Mouse (Mus musculus): ENCODE data around the gene Cdc42bpa.
A peak's percentile ranks its signal among the peaks of the same experiment; 100 is the strongest.

The Cdc42bpa gene

DNA sequence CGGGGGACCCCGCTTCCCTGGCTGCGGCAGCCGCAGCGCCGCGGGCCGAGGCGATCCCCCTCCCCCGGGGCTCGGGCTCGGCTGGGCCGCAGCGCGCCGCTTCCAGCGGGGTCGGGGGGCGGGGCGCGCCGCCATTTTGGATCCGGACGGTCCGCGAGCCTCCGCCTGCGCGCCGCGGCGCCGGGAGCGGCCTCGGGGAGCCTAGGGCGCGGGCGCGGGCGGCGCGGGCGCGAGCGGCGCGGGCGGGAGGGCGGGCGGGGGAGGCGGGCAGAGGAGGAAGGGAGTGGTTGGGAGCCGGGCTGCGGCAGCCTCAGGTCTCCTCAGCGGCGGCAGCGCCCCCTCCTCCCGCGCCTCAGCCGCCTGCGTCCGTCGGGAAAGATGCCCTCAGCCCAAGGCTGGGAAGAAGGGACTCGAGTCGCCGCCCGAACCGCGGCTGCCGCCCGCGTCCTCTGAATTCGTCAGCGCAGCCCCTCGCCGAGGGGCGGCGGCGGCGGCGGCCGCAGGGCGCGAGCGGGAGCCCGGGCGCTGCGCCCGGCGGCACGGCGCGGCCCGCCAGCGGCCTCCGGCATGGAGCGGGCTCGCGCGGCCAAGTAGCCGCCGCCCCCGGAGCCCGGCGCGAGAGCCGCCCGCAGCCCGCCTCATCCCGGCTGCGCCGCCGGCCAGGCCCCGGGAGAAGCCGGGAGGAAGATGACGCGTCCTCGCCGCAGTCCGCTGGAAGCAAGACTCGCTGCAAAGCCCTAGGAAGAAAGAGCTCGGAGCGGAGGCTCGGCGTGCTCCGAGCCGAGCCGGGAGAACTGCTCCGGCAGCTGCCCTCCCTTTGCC lies at the start of gene Cdc42bpa:
Gene Cdc42bpa, plus strand, starts transcription at position 752 of the 822 bp plus-strand sequence.
- peak; percentile 85 for DNase-seq (ENCODE audit: low read depth, low spot score)

GRCm38 (mm10) chr1:179913471-179913870 lies 46.8 kb upstream of the Cdc42bpa start:
- no peak for DNase-seq (ENCODE audit: low read depth, low spot score)

GRCm38 (mm10) chr1:179917036-179917435 lies 43.2 kb upstream of the Cdc42bpa start:
- DNase-seq (ENCODE audit: low read depth, low spot score): no peak

DNA sequence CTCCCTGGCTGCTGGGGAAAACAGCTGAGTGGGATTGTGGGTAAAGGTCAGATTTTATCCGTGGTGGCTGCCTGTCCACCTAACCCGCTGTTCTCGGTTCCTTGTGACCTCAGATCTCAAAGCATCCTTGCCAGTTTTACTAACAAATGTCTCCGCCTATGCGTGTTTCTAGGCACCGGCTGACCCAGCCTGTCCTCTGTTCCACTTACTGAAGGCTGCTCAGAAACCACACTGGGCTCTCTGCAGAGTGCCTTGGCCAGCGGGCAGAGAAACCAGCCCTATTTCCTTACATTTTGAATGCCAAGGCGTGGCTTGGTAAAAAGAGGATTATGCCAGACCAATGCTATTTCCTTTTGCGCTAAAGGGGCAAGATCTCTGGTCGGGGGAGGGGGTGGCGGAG lies 42.8 kb upstream of the Cdc42bpa start:
- DNase-seq (ENCODE audit: low read depth, low spot score): no peak

GRCm38 (mm10) chr1:179919656-179920436 lies 40.4 kb upstream of the Cdc42bpa start:
- DNase-seq (ENCODE audit: low read depth, low spot score): no peak

DNA sequence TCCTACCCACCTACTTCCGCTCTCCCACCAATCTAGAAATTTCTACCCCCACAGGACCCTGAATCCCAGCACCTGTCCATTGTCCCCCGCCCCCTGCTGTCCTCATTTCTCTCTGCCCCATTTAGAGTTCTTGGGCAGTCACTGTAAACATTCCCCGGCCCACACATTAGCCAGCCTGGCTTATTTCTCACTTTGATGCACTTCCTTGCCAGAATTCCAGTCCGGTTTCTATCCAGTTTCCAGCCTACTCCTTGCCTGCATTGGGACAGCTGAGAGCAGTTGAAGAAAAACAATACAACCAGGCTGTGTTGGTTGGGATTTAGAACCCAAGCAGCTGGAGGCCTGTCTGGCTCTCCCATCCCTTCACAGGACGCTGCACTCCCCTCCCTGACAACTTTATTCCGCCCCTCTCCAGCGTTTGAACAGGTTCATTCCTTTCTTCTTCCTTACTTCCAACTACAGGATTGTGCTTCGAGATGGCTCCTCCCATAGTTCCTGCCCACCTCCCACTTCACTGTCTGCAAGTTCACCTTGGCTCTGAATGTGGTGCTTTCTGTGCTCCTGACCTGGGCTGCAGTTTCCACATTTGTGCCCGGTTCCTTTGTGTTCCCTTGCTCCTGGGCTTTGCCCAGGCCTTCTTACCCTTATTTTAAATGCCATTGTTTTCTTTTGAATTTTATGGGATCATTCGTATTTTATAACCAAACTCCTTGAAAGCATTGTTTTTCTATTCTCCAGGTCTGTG lies 36.4 kb upstream of the Cdc42bpa start:
- DNase-seq (ENCODE audit: low read depth, low spot score): no peak

- DNase-seq (ENCODE audit: low read depth, low spot score): no peak
These were observed 34.0 kb upstream of the Cdc42bpa start for GRCm38 (mm10) chr1:179926240-179926639.

DNA sequence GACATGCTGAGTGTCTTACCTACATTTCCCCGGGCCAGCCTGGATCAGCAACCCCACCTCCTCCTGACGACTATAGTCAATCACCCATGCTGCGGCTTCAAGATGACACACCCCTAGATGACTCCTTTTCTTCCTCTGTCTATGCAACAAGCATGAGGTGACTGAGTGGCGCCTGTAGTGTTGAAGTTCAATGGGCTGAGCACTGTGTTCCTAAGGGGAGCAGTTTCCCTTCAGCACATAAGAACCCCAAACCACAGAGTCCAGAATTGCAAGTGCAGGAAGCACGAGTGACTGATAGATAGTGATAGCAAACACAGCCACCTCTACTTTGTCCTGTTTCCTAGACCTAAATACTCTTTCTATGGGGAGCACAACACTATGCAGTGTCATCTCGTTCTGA lies 33.2 kb upstream of the Cdc42bpa start:
- DNase-seq (ENCODE audit: low read depth, low spot score): no peak

DNA sequence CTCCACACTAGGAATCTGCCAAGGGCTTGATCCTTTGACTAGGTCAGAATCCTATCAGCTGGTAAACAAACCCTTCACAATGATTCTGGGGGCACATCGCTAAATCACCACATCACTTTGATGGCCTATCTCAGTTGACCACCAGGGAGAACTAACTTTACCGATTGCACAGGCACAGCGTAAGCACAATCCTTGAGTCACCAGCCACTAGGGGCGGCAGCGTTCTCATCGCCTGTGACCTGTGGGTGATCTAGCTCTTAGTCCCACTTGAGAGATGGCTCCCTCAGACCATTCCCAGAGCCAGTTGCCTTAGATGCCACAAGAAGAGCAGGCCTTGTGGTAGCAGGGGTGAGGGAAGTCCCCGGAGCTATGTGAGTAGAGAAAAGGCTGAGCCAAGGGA lies 31.4 kb upstream of the Cdc42bpa start:
- no peak for DNase-seq (ENCODE audit: low read depth, low spot score)

DNA sequence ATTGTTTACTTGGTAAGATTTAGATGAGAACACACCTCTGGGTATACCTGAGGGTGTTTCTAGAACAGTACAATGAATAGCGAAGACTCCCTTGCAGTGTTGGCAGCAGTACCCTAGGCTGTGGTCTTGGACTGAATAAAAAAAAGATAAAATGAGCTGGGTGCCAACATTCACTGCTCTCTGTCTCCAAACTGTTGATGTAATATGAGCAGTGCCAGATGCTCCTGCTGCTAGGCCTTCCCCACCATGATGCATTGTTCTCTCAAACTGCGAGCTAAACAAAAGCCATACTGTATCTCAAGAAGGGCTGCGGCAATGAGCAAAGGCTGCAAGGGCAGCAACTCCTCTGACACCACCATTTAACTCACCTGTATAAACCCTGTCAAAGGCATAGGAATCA lies 29.0 kb upstream of the Cdc42bpa start:
- DNase-seq (ENCODE audit: low read depth, low spot score): no peak

- DNase-seq (ENCODE audit: low read depth, low spot score): no peak
These were observed 26.2 kb upstream of the Cdc42bpa start for GRCm38 (mm10) chr1:179934064-179934463.

DNA sequence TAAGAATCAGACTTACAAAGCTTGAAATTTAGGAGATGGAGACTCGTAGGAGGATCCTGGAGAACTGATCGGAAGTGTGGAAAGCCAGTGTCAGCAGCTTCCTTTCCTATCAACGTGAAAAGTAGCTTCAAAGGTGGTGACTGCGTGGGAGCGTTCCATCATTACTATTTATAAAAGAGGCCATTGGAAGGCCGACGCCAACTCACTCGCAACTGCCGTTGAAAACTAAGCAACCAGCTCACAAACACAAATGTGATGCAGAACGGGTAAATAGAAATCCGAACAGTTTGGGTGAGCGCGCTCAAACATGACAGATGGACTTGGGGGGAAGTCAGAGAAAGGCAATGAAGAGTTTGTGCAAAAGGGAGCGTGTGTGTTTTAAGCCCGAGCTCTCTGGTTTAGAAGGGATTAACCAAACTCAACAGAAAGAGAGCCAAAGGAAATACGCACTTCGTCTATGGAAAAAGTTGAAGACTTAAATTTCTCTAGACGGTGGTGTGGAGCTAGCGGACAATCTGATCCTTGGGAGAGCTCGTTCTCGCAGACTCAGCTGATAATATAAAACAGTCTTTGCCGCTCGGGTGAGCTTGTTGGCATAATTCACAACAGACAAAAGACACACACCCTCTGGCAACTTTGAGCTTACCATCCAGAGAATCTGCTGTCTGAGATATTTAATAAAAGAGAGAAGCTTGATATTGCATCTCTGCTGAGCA lies 20.0 kb upstream of the Cdc42bpa start:
- no peak for DNase-seq (ENCODE audit: low read depth, low spot score)

GRCm38 (mm10) chr1:179940787-179941352 lies 19.4 kb upstream of the Cdc42bpa start:
- no peak for DNase-seq (ENCODE audit: low read depth, low spot score)

GRCm38 (mm10) chr1:179945017-179945416 lies 15.3 kb upstream of the Cdc42bpa start:
- no peak for DNase-seq (ENCODE audit: low read depth, low spot score)

- no peak for DNase-seq (ENCODE audit: low read depth, low spot score)
These were observed 13.7 kb upstream of the Cdc42bpa start for GRCm38 (mm10) chr1:179946616-179947015.

GRCm38 (mm10) chr1:179947653-179948052 lies 12.6 kb upstream of the Cdc42bpa start:
- no peak for DNase-seq (ENCODE audit: low read depth, low spot score)

DNA sequence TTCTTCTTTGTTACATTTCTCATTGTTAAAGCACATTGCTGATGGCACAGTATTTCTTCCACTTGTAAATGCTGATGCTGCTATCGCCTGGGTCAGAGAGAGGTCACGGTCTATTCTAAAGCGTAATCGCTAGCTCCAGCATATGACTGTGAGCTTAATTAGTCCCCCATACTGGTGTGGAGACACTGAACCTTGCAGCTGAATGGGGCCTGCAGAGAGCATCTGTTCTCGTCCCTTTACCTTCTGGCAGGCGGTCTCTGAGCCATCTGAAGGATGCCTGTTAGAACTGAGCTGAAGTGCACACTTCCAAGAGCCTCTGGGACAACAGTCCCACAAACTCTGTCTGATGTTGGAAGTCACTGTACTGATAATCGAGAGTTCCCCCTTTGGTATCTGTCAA lies 8.7 kb upstream of the Cdc42bpa start:
- DNase-seq (ENCODE audit: low read depth, low spot score): no peak

DNA sequence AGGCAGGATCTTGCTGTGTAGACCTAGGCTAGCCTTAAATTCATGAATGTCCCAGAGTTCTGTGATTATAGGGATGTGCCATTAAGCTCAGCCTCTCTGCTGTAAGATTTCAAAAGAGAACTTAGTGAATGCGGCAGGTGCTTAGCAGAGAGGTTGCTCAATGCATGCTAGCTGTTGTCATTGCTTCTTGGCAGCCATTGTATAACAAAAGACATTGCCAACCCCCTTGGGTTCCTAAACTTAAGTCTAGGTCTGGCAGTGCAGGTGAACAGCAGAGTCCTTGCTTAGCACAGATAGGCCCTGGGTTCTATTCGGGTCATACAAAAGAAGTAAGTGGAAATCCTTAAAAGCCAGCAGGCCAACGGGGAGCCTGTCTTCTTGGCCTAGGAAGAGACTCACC lies 7.0 kb upstream of the Cdc42bpa start:
- DNase-seq (ENCODE audit: low read depth, low spot score): no peak

GRCm38 (mm10) chr1:179957431-179957830 lies 2.8 kb upstream of the Cdc42bpa start:
- DNase-seq (ENCODE audit: low read depth, low spot score): no peak

GRCm38 (mm10) chr1:179958871-179959720 lies 1.2 kb upstream of the Cdc42bpa start:
- DNase-seq (ENCODE audit: low read depth, low spot score): peak; percentile 11
